Mouse (Mus musculus) lung, postnatal 4 days (tissue): ENCODE measurements at regions not wholly inside any gene's neighbourhood (a gene's known extent, or its start where the extent isn't known, plus 50 kb on each side); places are given as distances from the start of the nearest gene placed in this dataset.

Experiments used
- DNase-seq, 2 experiments: peaks; one replicate each; pipeline ENCODE4 v3.0.0; 2021

DNA sequence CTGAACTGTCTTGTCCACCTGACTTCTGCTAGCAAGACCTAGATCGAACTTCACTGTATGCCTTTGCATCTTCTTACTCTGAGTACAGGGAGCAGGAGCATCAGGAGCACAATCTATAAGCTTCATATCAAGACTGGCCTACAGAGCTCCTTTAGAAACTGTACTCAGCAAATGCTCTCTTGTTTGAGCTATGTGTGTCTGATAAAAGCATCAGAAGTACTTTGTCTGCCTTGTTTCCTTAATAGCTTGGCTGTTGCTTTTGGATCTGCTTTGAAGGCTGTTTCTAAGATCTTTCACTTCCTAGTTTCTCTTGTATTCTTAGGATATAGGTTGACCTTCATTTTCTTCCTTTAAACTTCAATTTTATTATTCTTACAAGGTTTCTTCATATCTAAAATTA, 175.3 kb upstream of the Cypt12 start:
- no peak for DNase-seq

DNA sequence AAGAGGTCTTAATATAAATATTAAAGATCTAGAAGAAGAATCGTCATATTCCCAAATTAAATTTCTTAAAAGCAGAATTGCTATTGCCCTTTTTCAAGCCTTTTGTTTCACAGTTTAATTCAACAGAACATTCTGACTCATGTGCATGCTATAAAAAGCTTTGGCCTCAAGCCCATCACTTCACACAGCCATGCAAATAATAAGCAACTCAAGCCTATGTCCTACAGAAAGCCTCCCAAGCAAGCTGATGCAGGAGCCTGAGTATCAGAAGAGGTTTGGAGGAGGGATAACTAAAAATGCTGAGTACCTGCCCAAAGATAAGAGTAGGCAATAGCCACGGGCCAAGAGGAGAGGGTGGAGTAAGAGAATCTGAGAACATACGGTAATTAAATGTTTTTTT, 169.1 kb upstream of the Cypt12 start:
- no peak for DNase-seq

DNA sequence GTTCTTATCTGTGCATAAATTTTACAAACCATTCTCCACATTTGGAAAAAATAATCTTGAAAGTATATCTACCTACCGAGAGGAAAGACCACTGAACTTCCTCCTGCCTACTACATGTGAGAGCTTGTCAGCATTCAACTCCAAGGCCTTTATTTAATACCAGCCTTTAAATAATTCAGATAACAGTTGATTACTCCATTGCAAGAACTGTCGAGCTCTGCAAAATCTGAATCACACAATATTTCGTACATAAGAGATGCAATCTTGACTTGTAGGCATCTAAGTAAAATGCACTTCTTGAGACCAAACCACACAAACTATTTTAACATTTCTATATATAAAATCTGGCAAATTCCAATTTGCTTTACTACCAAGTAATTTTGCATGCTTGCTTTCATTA, 164.1 kb upstream of the Cypt12 start:
- DNase-seq, result no peak

DNA sequence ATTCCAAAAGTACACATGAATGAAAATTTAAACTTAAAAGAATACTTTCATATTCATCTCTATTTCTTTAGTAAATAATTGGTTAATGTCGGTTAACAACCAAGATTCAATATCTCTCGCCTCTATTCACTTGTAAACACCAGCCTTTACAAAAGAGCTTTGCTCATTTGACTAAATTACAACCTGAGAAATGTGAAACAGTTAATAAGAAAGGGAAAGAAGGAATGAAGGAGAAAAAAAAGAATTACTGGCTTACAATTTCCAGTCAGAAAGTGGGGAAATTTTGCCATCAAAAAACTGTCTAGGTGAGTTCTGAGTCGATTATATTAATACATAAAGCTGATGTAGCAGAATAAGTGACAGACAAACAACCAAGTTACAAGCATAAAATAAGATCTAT, 163.6 kb upstream of the Cypt12 start:
- DNase-seq, result no peak

DNA sequence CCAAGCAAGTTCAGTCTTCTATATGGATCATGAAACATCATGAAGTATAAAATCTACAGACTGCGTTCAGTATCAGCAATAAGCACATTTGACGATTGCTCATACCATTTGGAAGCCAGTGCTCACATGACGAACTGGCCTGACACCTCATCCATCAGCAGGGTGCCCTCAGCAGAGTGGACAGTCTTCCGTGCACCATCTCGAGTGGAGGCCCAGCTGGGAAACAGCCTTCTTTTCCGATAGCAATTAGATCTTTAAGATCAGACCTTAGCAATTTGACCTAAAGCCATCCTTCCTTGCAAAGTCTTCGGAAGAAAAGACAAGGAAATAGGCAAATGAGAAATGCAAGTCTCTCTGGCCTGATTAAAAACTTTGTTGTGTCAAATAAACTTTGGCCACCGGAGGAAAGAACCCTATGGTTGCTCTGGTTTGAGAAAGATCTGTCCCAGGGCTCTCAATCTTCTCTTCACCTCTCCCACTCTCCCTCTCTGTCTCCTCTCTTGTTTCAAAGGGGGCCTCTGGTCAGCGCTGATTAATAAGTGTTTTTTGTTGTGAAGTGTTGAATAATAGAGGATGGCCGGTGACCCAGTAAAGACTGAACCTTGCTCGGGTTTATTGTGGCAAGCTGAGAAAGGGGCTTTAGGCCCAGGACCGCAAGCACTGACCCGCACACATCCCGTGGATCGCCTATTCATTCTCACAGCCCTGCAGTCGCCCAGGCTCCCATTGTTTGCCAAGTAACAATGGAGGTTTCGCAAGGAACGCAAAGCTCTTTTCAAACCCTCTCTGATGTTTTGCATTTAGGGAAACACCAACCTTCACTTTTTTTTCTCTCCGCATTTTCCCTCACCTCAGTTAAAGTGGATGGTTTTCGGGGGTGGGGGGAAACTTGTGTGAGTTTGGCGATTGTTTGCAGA, 162.8 kb upstream of the Cypt12 start:
- DNase-seq, result no peak

DNA sequence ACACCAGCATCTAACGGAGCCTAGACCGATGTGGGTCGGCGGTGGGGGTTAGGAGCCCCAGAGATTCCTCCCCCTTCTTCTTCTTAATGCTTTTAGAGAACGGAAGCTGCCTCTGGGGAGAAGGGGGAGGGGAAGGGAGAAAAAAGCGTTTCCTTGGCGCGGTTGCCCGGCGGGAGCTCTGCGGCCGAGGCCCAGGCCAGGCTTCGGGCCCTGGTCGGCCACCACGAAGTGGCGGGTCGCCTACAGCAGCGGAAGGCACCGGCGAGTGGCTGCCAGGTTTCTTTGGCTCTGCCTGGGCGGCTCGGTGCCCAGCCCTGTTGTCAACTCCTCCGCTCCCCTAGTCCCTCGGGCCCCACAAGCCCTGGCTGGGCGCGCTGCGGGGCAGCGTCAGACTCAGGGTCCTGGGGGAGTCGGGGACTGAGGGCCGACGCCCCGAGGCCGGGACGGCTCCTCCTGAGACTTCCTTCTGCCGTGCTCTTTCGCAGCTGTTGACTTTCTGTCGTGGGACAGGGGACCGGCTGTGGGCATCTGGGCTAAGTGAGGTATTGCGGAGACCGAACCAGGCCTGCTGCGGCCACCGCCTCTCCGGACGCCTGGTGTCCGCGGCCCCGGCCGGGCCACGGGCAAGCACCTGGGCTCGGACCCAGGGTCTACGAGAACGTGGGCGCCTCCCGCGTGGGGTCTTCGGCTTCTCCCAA, 162.0 kb upstream of the Cypt12 start:
- no peak for DNase-seq

DNA sequence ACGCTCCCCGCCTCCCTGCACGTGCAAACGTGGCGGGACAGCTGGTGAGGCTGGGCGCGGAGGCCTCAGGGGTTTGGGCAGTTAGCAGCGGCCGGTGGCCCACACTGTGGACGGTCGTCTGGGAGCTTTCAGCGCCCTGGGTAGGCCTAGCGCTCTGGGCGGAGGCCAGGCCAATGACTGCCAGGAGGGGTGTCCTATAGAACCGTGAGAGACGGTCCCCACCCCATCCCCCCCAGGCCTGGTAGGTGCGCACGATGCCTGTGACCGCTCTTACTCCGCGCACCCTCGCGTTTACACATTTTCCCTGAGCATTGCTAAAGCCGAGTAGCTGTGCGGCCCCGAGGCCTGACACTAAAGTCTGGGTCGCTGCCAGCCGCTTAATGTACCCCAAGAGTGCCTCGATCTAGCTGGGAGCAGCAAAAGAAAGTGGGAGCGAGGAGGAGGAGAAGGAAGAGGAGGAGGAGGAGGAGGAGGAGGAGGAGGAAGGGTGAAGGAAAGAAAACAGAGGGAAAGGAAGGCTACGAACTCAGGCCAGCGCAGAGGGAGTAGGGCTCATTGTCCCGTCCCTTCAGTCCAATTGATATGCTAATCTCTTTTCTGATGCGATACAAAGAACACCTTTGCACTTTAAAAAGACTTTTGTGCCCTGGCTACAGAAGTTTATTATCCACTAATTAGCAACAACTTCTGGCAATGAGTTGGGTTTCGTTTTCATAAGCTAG, 161.3 kb upstream of the Cypt12 start:
- DNase-seq, result no peak

DNA sequence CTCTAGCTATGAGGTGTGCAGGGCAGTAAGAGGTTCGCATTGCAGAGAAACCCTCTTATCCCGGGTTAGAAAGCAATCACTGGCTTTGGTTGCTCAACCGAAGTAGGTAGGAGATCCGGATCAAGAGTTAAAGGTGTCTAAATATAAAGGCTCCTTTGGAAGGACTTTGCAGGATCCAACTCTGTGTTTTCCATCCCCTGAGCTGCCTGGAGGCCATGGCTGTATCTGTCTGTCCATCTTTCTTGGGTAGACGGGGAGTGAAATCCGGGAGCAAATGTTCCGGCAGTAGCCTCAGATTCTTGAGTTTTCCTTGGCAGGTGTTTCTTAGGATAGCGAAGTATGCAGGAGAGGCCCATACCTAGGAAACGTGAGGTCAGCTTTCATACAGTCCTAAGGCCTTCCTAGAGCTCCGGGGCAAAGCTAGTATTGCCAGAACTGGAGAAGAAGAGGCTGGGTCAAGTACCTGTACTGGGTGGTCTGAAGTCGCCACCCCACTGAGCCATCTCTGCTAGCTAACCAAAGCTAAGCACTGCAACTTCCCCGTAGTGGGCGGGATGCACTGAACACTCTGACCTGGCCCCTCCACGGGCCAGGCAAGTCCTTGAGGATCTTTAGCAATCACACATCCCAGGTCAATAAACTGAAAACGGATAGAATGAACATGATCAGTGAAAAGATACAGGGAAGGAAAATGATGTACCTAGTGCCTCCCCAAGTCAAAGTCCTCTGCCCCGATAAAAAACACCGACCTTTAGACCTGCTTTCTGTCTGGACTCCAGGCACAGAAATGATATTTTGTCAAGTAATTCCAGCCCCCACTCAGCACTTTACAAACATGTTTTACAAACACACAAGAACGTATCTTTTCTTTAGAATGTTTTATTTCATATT, 160.5 kb upstream of the Cypt12 start:
- DNase-seq, result no peak

DNA sequence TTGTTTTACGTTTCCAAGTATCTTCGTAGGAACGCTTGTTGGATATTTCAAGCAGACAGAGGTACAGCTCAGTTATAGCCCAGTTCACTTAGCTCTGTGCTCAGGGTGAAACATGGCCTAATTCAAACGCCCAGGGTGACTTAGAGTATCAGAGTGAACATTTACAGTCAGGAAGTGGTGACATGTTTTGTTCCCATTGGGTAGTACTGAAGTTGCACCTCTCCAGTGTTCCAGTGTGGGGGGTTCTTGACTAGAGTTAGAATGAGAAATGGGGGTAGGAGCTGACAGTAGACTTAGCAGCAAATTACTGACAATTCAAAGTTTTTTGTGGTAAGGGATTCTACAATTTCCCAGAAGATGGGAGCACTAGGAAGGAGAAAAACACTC, 159.9 kb upstream of the Cypt12 start:
- DNase-seq, result no peak

DNA sequence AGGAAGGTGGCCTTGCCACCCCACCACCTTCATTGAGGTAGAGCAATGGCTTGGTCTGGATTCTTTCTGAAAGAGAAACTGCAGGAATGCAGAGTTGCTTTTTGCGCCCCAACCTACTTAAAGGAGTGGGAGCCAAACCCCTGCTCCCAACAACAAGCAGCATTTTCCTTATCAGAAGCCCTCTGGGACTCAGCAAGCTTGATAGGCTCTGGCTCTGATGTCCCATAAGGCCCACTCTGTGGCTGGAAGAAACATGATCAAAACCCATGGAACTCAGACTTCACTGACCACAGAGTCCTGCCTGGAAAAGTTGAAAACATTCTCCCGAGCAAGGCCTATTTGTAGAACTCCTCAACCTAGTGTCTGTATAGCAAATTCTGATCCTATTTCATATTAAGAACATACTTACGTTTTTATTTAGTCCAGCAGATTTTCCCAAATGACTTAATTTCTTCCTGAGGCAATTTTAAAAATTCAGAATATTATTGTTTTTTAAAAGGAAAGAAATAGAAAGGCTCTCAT, 159.4 kb upstream of the Cypt12 start:
- no peak for DNase-seq

DNA sequence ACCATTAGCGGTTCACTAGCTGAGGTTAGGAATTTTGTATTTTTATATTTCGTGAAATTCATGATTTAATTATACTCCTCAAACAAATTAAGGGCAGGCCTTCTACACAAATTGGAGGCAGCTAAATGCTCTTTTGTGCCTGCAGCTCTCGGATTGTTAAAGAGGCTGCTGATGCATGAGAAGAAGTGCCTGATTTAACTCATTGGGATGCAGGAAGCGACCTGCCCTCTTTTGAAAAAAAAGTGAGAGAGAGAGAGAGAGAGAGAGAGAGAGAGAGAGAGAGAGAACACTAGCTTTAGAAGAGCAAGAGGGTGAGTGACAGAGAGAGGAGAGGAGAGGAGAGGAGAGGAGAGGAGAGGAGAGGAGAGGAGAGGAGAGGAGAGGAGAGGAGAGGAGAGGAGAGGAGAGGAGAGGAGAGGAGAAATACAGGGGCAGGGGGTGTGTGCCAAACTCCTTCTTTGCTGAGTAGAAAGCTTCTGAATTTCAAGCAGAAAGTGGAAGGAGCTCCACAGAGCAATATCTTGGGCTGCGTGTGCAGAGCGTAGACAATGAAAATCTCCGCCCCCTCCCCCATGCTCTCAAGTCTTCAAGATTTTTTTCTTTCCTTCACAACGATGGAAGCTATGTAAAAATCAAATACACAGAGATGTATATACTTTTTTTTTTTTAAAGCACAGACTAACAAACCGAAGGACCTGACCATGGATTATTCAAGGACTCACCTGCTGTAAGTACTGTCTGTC, 158.6 kb upstream of the Cypt12 start:
- no peak for DNase-seq

DNA sequence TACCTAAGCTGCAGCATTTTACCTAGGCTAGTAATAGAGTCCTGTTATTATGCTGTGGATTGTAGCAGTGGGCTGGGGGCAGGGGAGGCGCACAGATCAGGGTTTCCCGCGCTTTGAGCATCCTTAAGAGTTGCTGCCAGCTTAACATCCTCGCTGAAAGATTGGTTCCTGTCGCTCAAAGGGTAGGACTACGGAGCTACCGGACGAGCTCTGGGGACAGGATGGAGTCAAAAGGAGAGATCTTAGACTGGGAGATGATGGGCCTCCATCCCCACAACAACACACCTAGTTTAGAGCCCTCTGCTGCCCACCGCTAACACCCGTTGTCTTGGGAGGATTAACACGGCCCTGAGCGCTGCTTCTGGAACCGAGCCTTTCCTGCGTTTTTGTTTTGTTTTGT, 157.9 kb upstream of the Cypt12 start:
- no peak for DNase-seq

DNA sequence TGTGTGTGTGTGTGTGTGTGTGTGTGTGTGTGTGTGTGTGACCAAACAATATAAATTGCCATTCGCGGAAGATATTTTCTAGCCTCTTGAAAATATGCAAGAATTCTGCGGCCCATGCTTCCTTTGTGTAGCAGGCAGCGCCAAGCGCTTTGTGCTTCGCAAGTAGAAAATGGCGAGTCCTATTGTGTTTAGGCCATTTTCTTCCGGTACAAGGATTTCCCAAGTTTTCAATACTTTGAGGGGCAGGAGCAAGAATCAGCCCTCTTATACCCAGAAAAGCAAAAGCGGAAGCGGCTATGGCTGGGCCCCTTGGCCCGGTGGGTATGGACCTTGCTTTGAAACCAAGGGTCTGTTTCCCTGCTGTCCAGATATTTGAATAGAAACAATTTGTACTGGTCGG, 157.4 kb upstream of the Cypt12 start:
- DNase-seq, result no peak

DNA sequence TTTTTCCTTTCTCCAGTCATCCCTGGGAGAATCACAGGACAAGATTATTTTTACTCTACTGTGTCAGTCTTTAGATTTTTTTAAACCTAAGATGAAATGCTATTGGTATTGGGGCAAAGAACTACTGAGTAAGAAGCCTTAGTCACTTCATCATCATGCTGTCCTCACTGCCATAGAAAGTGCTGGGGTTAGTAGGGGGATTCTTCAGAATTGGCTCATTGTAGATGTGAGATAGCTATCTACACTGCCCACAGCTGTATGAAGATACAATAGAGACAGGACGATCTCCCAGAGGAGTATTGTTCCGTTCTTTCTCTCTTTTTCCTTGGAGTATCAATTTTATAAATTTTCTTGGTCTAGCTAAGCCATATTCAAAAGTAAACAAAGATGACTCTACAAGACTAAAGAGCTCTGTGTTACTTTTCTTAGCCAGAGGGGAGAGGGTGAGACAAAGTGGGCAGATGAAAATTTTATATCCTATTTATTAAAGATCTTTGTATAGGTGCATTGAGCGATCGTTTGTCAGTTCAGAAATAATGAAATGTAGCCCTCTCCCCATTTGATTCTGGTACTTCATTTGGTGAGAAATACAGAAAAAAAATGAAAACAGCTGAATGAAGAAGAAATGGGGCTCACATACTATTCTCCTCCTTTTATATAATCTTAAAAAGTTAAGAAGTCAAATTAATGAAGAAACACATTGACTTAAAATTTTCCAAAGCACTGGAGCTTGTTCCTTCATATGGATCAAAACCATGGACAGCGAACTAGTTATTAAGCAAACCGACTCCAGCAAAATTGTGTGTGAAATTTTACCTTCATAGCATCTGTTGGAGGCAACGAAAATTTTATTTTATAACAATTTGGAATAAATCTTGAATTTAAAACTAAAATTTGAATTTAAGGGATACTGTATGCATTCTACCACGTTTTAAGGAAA, 156.6 kb upstream of the Cypt12 start:
- no peak for DNase-seq

DNA sequence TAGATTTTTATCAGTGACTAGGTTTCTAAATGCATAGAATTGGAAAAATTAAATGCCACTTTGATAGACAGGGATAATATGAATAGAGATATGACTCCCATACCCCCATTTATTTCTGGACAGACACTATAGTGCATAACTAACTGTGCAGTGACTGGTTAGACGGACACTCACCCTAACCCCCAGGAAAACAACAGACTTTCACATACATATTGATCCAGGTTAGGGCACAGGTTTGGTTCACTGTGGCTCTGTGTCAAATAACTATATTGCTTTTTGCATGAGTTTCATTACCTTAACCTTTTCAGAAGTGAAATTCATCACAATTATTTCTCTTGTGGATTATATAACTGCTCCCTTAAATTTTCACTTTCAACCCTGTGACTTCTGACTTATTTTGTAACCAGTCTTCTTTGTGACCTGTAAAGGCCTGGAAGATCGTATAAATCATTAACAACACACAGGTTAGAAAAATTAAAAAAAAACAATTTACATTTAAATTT, 155.6 kb upstream of the Cypt12 start:
- no peak for DNase-seq

DNA sequence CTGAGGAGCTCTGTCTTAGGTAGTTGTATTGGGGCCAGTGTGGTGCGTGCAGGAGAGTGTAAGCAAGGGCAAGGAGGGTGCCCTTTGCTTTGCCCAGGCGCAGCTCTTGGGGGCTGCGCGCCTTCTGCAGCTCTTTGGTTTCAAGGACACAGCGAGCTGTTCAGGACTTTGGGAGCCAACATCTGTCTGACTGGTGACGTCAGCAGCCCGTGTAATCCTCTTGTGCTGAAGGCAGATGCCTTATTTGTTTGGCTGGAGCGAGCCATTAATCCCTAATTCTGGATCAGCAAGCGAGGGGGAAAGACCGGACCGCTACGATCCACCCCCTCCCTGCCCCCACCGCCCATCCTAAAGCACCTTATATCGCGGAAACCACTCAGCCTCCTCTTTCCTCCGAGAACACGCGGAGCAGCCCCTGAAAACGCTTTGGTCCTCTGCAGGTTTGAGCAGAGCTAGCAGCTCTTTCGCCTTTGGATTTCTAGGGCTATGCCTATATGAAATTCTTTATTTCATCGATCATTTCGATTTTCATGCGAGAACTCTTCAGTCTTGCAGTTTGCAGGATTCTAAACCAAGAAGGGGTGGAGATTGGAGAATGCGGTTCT, 154.5 kb upstream of the Cypt12 start:
- no peak for DNase-seq

DNA sequence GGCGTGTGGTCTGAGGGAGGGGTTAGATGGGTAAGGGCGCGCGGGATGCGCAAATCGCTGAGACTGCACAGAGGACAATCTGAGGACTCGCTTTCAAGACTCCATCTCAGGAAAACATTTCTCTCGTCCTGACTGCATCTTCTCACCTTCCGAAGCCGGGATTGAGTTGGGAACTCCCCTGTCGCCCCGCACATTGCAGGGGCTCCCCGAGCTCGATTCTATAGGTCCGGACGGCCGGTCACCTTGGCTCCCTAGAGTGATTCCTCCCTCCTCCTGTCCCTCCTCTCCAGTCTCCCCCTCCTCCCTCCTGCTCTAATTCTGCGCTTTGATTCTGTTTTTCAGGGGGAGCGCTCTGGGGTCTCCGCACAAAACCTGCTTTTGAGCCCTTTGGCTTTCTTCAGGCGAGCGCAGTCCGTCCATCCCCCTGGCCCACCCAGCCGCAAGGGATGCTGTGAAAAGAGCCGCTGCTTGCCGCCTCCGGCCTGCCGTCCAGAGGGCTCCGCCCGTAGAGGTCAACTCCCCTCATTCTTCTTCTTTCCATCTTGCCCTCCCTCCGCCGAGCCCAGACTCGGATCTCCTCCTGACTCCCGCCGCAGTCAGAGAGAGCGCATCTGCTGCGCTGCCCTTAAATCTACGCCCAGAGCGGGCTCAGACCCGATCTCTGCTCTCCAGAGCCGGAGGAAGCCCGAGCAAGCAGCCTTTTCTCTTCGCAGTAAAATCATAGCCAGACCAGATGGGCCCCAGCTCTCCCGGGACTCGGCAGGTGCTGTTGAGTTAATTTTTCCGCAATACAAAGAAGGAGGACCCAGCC, 153.8 kb upstream of the Cypt12 start:
- no peak for DNase-seq

DNA sequence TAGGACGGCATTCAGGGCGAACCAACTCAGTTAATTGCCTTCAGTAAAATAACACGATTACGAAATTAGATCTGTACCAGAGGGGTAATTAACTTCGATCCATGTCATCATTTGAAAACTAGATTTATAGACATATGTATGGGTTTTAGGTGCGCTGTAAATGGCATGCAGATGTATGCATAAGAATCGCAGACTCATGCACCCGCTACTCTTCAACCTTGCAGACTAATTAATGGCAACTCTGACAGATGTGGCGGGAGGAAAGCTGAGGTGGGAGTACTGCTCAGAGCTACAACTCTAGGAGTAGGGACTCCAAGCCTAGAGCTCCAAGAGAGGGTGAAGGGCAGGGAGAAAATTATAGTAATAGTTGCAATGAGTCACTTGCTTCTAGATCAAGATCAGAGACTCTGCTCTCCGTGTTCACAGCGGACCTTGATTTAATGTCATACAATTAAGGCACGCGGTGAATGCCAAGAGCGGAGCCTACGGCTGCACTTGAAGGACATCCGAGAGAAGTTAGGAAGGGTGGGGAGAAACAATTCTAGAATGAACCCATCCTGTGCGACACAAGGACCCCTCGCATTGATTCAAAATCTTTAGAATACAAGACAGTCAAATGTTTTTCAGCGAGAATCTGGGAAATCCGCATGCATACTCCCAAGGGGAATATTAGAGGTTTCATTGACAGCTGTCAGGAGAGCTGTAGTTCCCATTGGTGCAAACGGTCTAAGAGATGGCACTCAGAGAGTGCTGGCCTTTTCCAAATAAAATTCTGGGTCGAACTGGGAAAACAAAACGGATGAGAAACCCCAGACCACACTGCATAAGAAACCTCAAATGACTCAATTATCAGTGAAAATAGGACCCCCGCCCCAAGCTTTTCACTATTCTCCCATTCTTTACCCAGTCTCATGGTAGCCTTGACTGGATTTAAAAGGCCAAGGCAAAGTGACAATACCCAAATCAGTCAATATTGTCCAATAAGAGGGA, 152.6 kb upstream of the Cypt12 start:
- DNase-seq, result no peak
